In genomic region chr2:10737458-10737775, GRCm38 (mm10) we compare ENCODE assay signal across 9 mouse cellular contexts.
A peak's percentile ranks its signal among the peaks of the same experiment; 100 is the strongest.
DNase-seq lines count a peak whose midpoint lies in the region; ATAC-seq lines count a peak whose summit lies in the region.
"Had no signal": no experiment of that assay in that cellular context is flagged by ENCODE, and none has a peak within 500 bp of the region (broad histone marks: within the 10 kb centered on the region; RNA-seq: fewer than 3 reads in every experiment).

No protein-coding gene starts in this region.

- H3K9me3 ChIP-seq in hindbrain, embryonic 15.5 days = no peaks in the 10 kb centered on the region
- H3K9me3 ChIP-seq in midbrain, embryonic 13.5 days = no peaks in the 10 kb centered on the region

- peak overlapping the region; percentile 13 for H3K4me3 ChIP-seq in hindbrain, embryonic 15.5 days
- H3K4me3 ChIP-seq in midbrain, embryonic 13.5 days (replicated peaks) = peak overlapping the region; percentile 24

- no peaks in the 10 kb centered on the region for H3K36me3 ChIP-seq in hindbrain, embryonic 15.5 days
- H3K36me3 ChIP-seq in midbrain, embryonic 13.5 days = no peaks in the 10 kb centered on the region

- peak overlapping the region; percentile 34 for H3K27ac ChIP-seq in hindbrain, embryonic 15.5 days (replicated peaks)
- 0 out of 2 replicates have a peak overlapping the region, but pooled peaks have one; percentile 4 for H3K27ac ChIP-seq in midbrain, embryonic 13.5 days

- DNase-seq in adrenal gland, postnatal 14 days = peak; percentile 7
- DNase-seq in adrenal gland, adult (ENCODE audit: inconsistent age in 2 of 2, low spot score in 1 of 2) = no peak
- DNase-seq in embryo, embryonic 10.5 days (ENCODE audit: low spot score) = peak; percentile 59
- DNase-seq in heart, adult 11 months = no peak
- no peak for DNase-seq in adrenal gland, adult 8-10 months
- DNase-seq: kidney, adult 2 months had no signal

- no peak overlapping the region for H3K9ac ChIP-seq in hindbrain, embryonic 15.5 days
- H3K9ac ChIP-seq in midbrain, embryonic 13.5 days (replicated peaks) = no peak overlapping the region

- H3K4me2 ChIP-seq in hindbrain, embryonic 15.5 days = peak overlapping the region; percentile 51
- H3K4me2 ChIP-seq in midbrain, embryonic 13.5 days (replicated peaks) = peak overlapping the region; percentile 45

- H3K4me1 ChIP-seq in hindbrain, embryonic 15.5 days (replicated peaks) = peaks cover 15% of the 10 kb centered on the region
- H3K4me1 ChIP-seq in midbrain, embryonic 13.5 days (replicated peaks) = peaks cover 15% of the 10 kb centered on the region

- peak; percentile 95 for ATAC-seq in hindbrain, embryonic 15.5 days (ENCODE audit: low FRiP score, low read depth)
- peak; percentile 95 for ATAC-seq in midbrain, embryonic 13.5 days
- no peak for ATAC-seq in megakaryocyte, adult 5-6 weeks (ENCODE audit: poor library complexity, severe bottlenecking)

- peaks cover 6% of the 10 kb centered on the region; the same call in 1 of the 2 replicates for H3K27me3 ChIP-seq in hindbrain, embryonic 15.5 days
- H3K27me3 ChIP-seq in midbrain, embryonic 13.5 days = peaks cover 64% of the 10 kb centered on the region

- 21% methylated on average over 9 of the region's 9 CpGs for WGBS in hindbrain, embryonic 15.5 days
- 13% methylated on average over 9 of the region's 9 CpGs for WGBS in midbrain, embryonic 13.5 days

Comparison
In these comparisons a context has a peak if more than half of its experiments do, and no peak if none do; other contexts are left out.
1. DNase-seq: peak in adrenal gland, postnatal 14 days (single experiment) and embryo, embryonic 10.5 days (single experiment); none in adrenal gland, adult (0 of 2), heart, adult 11 months (single experiment) and adrenal gland, adult 8-10 months (single experiment).